Mouse (Mus musculus): ENCODE measurements at regions not wholly inside any gene's neighbourhood (a gene's known extent, or its start where the extent isn't known, plus 50 kb on each side); places are given as distances from the start of the nearest gene placed in this dataset.
"Not testable (repeated sequence)": the region's sequence is repeated elsewhere in the genome, so short reads cannot be mapped to it uniquely, and the experiment has no call there.

DNA sequence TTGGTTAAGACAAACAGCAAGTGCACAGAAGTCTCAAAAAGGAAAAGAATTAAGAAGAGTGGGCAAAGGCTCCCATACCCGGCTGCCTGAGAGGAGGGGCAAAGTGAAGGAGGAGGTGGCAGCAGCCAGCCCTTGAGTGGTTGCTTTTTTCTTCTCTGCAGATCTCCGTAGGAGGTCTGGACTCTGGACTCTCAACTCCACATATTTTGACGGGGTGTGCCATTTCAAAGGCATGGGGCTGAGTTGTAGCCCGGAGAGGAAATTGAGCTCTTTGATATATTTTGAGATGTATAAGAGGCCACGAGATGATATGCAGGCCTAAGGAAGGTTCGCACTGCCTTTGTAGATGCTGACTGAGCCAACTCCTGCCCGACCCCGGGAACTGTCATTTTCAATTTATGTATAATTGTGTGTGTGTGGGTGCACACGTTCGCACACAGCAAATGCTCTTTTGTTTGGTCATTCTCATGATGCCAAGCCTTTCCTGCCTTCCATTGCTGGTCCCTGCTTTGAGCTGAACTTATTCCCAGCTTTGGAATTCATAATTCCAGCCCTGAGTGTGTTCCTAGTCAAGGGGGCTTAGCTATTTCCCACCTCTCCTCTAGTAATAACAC lies 56.4 kb downstream of the Cxcr4 start:
- DNase-seq, result no peak

DNA sequence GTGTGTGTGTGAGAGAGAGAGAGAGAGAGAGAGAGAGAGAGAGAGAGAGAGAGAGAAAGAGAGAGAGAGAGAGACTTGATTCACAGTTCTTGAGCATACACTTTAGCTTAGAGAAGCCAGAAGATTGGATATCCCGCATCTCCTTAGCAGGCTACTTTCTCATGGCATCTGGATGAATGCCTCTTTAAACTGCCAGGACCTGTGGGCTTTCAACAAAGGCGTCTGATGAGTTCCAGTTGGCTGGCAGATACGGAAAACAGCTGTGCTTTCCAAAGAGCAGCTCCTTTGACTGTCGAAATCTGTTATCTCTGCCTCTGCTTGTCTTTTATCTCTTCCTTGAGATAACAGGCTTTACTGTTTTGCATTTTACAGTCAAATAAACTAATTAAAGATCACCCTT lies 59.5 kb downstream of the Cxcr4 start:
- DNase-seq, result no peak

- no peak for DNase-seq
These were observed 62.1 kb downstream of the Cxcr4 start for GRCm38 (mm10) chr1:128529808-128530545.

- DNase-seq, result no peak
These were observed 72.9 kb downstream of the Cxcr4 start for GRCm38 (mm10) chr1:128519234-128519633.

GRCm38 (mm10) chr1:128518514-128518913 lies 73.6 kb downstream of the Cxcr4 start:
- no peak for DNase-seq

DNA sequence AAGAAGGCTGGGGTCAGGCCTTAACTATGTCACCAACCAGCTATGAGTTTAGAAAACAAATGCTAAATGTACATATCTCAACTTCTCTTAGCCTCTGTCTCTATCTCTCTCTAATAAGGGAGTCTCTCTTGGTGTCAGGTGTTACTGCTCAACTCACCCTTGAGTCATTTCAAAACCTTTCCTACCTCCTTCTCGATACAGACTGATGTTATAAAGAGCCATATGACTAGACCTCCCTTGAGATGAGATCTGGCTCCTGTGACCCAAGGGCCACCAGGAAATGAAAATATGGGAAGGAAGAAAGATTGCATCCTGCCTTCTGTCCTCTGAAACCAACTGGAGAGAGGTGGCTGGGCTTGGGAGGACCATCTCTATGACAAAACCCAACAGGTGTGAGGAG lies 74.7 kb downstream of the Cxcr4 start:
- no peak for DNase-seq

- no peak for DNase-seq
These were observed 77.8 kb downstream of the Cxcr4 start for GRCm38 (mm10) chr1:128514327-128514726.

DNA sequence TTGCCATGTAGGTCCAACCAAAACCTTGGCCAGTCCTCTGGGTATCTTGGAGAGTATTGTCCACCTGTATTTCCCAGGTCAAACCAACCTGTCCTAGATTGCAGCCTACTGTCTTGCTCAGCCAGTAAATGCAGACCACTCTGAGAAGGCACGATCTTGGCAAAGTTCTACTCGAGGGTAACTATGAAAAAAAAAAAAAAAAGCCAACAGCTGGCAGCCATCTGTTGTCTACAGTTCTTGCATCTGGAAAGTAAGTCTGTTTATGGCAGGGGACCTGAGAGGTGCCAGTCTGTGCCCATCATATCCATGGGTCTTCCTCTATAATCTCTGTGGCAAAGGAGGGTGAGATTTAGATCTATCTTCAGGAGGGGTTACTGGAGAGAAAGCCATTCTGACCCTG lies 78.2 kb downstream of the Cxcr4 start:
- DNase-seq, result no peak

DNA sequence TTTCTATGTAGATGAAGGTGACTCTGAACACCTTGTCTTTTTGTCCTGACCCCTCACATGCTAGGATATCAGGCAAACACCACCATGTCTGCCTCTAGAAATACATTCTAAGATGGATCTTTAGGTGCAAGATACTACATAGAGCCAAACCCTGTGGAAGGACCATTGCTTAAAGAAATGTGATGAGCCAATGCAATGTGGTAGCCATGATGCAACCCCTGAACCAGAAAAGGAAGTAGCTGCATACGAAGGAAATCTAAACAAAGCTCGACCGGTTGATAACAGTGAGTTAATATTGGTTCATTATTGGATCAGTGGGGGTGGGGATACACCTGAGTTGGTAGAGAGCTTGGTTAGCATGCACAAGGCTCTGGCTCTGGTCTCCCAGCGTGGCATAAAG lies 78.9 kb downstream of the Cxcr4 start:
- no peak for DNase-seq

- DNase-seq, result no peak
These were observed 83.2 kb downstream of the Cxcr4 start for GRCm38 (mm10) chr1:128508816-128509461.

GRCm38 (mm10) chr1:128506551-128507313 lies 85.4 kb downstream of the Cxcr4 start:
- no peak for DNase-seq

DNA sequence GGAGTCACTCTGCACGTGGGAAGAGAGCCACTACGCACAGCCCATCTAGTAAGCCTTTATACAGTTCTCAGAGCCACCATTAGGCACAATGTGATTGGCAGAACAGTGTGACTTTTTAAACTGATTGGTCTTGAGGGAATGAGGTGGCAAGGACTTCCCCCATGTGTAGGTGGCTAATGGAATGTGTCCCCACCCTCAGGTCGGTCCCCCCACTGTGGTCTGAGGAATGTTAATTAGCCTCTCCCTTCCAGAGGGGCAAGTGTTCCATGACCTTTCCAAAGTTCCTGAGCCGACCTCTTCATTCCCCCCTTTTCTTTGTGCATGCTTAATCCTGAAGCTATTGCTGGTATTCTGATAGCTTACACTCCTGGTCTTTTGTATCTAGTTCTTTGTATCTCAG lies 87.2 kb upstream of the Dars start:
- no peak for DNase-seq

- no peak for DNase-seq
These were observed 81.0 kb upstream of the Dars start for GRCm38 (mm10) chr1:128498042-128498772.

- DNase-seq, result no peak
These were observed 75.1 kb upstream of the Dars start for GRCm38 (mm10) chr1:128492251-128492650.

- DNase-seq, result not testable (repeated sequence)
These were observed 70.0 kb upstream of the Dars start for GRCm38 (mm10) chr1:128487181-128487580.

DNA sequence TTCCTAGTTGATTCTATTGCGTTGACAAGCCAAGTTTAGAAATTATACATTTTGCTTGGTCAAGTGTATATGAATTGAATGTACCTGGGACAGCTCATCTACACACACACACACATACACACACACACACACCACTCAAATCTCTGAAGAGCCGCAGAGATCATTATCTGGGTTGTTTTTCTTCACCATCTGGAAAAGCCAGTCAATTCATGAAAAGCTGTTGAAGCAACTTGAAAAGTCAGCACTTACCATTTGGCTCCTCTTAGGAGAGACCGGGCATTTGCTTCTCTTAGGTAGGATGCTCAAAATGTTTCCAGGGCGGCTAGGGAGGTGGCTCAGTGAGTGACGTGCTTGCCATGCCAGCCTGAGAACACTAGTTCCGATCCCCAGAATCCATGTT lies 61.2 kb upstream of the Dars start:
- DNase-seq, result no peak

- no peak for DNase-seq
These were observed 60.5 kb upstream of the Dars start for GRCm38 (mm10) chr1:128477653-128478052.

DNA sequence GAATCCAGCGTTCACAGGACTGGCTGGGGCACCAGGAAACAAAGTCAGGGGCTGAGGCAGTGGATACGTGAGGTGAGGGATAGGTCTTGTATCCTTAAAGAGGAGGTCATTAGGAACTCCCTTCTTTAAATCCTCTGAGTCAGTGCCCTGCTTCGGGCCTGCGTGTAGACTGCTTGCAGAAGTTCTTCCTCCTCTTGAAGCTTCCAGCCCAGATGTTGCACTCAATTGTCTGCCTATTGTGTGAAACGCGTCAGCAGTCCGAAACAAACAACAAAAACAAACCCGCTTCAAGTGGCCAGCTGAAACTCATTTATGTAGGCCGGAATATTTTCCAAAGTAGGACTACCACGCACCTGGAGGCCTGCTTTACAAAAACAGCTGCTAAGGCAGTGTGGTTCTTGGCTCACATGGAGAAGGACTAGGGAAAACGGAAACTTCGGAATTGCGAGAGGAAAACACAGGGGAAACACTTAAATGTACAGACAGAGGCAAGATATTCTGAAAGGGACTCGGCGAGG lies 55.6 kb upstream of the Dars start:
- peak in 1 of 2 experiments; percentile 25 for DNase-seq

DNA sequence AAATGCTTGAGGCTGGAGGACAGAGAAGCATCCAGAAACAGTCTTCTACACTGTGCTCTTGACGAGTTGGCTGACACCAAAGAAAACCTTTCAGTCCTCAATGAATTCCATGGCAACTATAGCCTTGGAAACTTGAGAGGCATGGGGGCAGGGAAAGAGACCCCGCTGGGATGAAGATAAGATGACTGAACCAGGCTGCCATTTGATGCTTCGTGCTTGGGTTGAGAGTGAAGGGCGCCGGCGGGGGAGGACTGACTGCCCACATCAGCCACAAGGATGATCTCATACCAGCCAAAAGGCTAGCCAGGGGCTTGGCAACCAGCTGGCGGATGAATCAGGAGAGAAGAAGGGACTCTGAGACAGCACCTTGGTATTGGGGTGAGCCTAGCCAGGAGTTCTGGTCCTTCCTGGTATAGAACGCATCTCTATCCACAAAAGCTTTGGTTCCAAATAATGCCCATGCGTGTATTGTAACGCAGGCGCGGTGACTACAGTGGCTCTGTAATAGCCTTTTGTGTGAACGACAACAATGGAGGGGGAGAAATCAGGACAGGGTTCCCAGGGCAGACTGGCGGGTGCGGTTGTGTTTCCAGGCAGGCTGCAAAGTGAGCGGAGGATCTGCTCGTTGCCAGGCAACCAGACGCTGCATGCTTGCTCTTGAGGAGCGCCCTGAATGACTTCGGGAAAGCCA lies 55.0 kb upstream of the Dars start:
- peak; percentile 63 to 66 for DNase-seq

DNA sequence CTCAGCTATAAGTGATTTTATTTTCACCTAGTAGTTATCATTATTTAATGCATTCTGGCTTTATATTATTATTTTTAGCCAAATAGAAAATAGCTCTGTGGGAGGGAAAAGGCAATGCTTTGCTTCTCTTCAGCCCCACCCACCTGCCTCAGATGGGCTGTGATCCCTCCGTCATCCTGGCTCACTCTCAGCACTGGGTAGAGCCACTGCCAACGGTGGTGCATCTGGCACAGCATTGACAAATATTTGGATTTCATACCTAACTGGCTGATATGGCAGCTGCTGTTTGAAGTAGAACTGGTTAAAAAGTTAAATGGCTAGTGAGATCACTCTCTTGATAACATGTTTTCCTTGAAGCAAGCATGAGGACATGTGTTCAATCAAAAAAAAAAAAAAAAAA lies 53.6 kb upstream of the Dars start:
- no peak for DNase-seq

- no peak for DNase-seq
These were observed 51.9 kb upstream of the Dars start for GRCm38 (mm10) chr1:128469054-128469453.
